Mouse (Mus musculus): ENCODE results near the gene Dcdc2b. TPM values are rescaled to one million over a fixed set of nuclear protein-coding genes. Genes with fewer than 3 reads are reported as not detected.

The Dcdc2b gene
- polyA plus RNA-seq, 1 experiment from 2014 or later, result 1.1 TPM

- no peak for ATAC-seq
- 48% methylated on average over 1 of the region's 1 CpGs for WGBS
- Histone ChIP-seq H3K4me1 (replicated peaks) (peaks cover 5% of the 10 kb centered on the region; the same call in 1 of the 2 replicates), H3K27ac (no peak overlapping the region), H3K4me3 (replicated peaks) (no peak overlapping the region), H3K4me2 (replicated peaks) (no peak overlapping the region), H3K9me3 (no peaks in the 10 kb centered on the region), H3K9ac (no peak overlapping the region), H3K27me3 (replicated peaks) (no peaks in the 10 kb centered on the region), H3K36me3 (peaks cover 8% of the 10 kb centered on the region)
Observed at GRCm38 (mm10) chr4:129586943-129587342, 27.1 kb downstream of the Dcdc2b start.

GRCm38 (mm10) chr4:129585773-129586172 is 28.3 kb downstream of the Dcdc2b start:
- Histone ChIP-seq H3K9ac (0 out of 2 replicates have a peak overlapping the region, but pooled peaks have one; percentile 39), H3K4me3 (replicated peaks) (no peak overlapping the region)

GRCm38 (mm10) chr4:129584884-129585608 is 29.0 kb downstream of the Dcdc2b start:
- Histone ChIP-seq H3K4me1 (replicated peaks) (peaks cover 5% of the 10 kb centered on the region; the same call in 1 of the 2 replicates), H3K4me3 (replicated peaks) (peak overlapping the region; percentile 47), H3K27ac (peak overlapping the region; percentile 68), H3K36me3 (no peaks in the 10 kb centered on the region), H3K9ac (peak overlapping the region; percentile 39), H3K27me3 (replicated peaks) (no peaks in the 10 kb centered on the region), H3K9me3 (no peaks in the 10 kb centered on the region), H3K4me2 (replicated peaks) (peak overlapping the region; percentile 85)
- 2% methylated on average over 36 of the region's 36 CpGs for WGBS
- ATAC-seq, result peak; percentile 83

More at GRCm38 (mm10) chr4:129585773-129586172, 28.3 kb downstream of the Dcdc2b start:
- WGBS, result 80% methylated on average over 9 of the region's 9 CpGs
- Histone ChIP-seq H3K36me3 (no peaks in the 10 kb centered on the region), H3K9me3 (no peaks in the 10 kb centered on the region), H3K4me2 (replicated peaks) (peak overlapping the region; percentile 85), H3K27ac (no peak overlapping the region), H3K27me3 (replicated peaks) (no peaks in the 10 kb centered on the region), H3K4me1 (replicated peaks) (peaks cover 5% of the 10 kb centered on the region; the same call in 1 of the 2 replicates)
- peak; percentile 1; the same call in 1 of the 2 replicates for ATAC-seq

GRCm38 (mm10) chr4:129584370-129584769 is 29.7 kb downstream of the Dcdc2b start:
- H3K9ac ChIP-seq, result peak overlapping the region; percentile 39
- no peak for ATAC-seq
- 71% methylated on average over 1 of the region's 1 CpGs for WGBS
- H3K36me3 ChIP-seq, result no peaks in the 10 kb centered on the region
- H3K4me3 ChIP-seq (replicated peaks), result no peak overlapping the region; the same call in 1 of the 2 replicates
- H3K27ac ChIP-seq, result no peak overlapping the region; the same call in 1 of the 2 replicates
- no peaks in the 10 kb centered on the region for H3K27me3 ChIP-seq (replicated peaks)
- H3K9me3 ChIP-seq, result no peaks in the 10 kb centered on the region
- peak overlapping the region; percentile 85 for H3K4me2 ChIP-seq (replicated peaks)
- peaks cover 5% of the 10 kb centered on the region; the same call in 1 of the 2 replicates for H3K4me1 ChIP-seq (replicated peaks)

DNA sequence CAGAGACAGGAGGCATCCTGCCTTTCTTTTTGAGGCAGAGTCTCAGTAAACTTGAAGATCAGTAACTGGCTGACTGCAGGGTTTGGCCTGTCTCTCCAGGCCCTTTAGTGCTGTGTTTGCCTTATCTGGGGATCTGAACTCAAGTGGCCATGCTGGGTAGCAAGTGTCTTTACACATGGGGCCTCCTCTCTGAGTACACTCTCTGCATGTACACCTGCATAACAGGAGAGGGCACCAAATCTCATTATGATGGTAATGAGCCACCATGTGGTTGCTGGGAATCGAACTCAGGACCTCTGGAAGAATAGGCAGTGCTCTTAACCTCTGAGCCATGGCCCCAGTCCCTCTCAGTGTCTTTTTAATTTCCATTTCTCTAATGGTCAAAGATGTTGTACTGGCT is 31.8 kb downstream of the Dcdc2b start:
- no peak for ATAC-seq
- H3K27ac ChIP-seq, result no peak overlapping the region
- H3K9me3 ChIP-seq, result no peaks in the 10 kb centered on the region
- H3K4me3 ChIP-seq (replicated peaks), result no peak overlapping the region
- H3K4me2 ChIP-seq (replicated peaks), result no peak overlapping the region
- no peaks in the 10 kb centered on the region for H3K36me3 ChIP-seq
- H3K9ac ChIP-seq, result no peak overlapping the region
- peaks cover 5% of the 10 kb centered on the region; the same call in 1 of the 2 replicates for H3K4me1 ChIP-seq (replicated peaks)
- 86% methylated on average over 1 of the region's 1 CpGs for WGBS
- no peaks in the 10 kb centered on the region for H3K27me3 ChIP-seq (replicated peaks)

- Histone ChIP-seq H3K4me3 (replicated peaks) (no peak overlapping the region), H3K4me2 (replicated peaks) (no peak overlapping the region), H3K27me3 (replicated peaks) (no peaks in the 10 kb centered on the region), H3K36me3 (no peaks in the 10 kb centered on the region), H3K4me1 (replicated peaks) (peaks cover 8% of the 10 kb centered on the region; the same call in 1 of the 2 replicates), H3K27ac (no peak overlapping the region), H3K9ac (no peak overlapping the region), H3K9me3 (no peaks in the 10 kb centered on the region)
- WGBS, result 54% methylated on average over 7 of the region's 7 CpGs
- no peak for ATAC-seq
Observed at GRCm38 (mm10) chr4:129580347-129580746, 33.7 kb downstream of the Dcdc2b start.

DNA sequence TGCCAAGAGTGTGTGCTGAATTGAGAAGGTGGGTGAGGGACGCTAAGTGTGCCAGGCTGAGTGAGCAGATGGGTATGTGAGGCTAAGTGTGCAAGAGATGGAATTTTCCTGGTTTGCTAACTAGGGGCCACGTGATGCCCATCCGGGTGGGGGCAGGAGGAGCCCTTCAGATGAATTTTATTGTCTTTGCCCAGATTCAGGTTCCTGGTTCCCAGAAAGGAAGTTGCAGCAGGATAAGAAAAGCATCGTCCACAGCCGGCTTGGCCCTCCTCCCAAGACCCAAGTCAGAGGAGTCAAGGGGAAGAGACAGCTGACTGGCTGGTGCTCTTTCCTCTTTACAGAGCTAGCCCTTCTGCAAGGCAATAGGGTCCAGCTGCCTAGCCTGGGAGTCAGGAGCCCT is 35.6 kb downstream of the Dcdc2b start, which contains the start of gene Fam167b:
TSS of gene Fam167b (minus strand) at position 84 of the 400 bp plus-strand sequence.
- Histone ChIP-seq H3K4me3 (replicated peaks) (no peak within 1 kb of the TSS), H3K9me3 (no peaks in the 10 kb centered on the region), H3K27me3 (replicated peaks) (no peaks in the 10 kb centered on the region), H3K4me1 (replicated peaks) (0 out of 2 replicates have a peak, but pooled peaks cover 3% of the 10 kb centered on the region), H3K36me3 (no peaks in the 10 kb centered on the region), H3K4me2 (replicated peaks) (no peak within 1 kb of the TSS), H3K9ac (no peak within 1 kb of the TSS), H3K27ac (no peak within 1 kb of the TSS)
- 87% methylated on average over 5 of the region's 5 CpGs for WGBS
- no peak for ATAC-seq

DNA sequence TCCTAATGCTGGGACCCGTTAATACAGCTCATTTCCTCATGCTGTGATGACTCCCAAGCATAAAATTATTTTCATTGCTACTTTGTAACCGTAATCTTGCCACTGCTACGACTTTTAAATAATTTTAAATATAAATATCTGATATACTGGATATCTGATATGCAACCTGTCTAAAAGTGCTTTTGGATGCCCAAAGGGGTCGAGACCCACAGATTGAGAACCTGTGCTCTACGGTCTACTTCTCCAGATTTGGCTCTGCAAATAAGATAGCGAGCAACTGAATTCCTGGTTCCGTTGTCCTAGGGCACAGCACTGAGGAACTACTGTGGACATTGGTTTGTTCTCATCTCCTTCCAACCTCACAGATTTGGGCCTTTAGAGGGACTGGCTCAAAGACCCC is 36.4 kb downstream of the Dcdc2b start:
- Histone ChIP-seq H3K27ac (no peak overlapping the region), H3K9ac (no peak overlapping the region), H3K4me2 (replicated peaks) (no peak overlapping the region)

DNA sequence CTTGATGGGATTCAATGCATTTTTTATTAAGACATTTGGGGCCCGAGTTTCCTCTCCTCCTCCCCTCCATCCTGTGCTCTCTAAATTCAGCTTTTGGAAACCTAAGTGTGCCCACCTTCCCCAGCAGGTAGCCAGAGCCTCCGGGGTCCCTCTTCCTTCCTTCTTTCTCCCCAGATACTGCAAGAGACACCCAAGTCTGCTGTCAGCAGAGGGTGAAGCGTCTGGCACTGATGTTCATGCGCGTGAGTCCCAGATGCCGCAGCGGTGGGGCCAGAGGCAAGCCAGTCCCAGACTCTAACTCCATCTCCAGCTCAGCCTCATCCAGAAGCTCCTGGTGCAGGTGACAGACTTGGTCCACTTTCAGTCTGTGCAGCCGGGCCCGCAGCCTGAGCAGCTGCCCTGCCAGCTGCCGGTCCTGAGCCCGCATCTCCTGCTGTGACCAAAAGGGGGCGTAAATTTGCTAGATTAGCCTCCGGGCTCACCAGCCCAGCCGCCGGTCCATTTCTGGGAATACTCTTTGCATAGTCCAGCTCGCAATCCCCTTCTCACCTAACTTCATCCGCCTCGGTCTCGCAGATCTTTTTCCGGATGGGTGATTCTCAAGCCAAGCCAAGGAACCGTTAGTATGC is 37.1 kb downstream of the Dcdc2b start:
- Histone ChIP-seq H3K27me3 (replicated peaks) (no peaks in the 10 kb centered on the region), H3K4me2 (replicated peaks) (0 out of 2 replicates have a peak overlapping the region, but pooled peaks have one; percentile 2), H3K4me1 (replicated peaks) (0 out of 2 replicates have a peak, but pooled peaks cover 3% of the 10 kb centered on the region), H3K4me3 (replicated peaks) (no peak overlapping the region), H3K9ac (0 out of 2 replicates have a peak overlapping the region, but pooled peaks have one; percentile 2), H3K9me3 (no peaks in the 10 kb centered on the region), H3K27ac (no peak overlapping the region), H3K36me3 (no peaks in the 10 kb centered on the region)
- ATAC-seq, result 0 out of 2 replicates have a peak, but pooled peaks have one; percentile 25
- WGBS, result 41% methylated on average over 21 of the region's 21 CpGs

More for the DNA sequence above, 36.4 kb downstream of the Dcdc2b start:
- Histone ChIP-seq H3K36me3 (no peaks in the 10 kb centered on the region), H3K4me1 (replicated peaks) (0 out of 2 replicates have a peak, but pooled peaks cover 3% of the 10 kb centered on the region), H3K4me3 (replicated peaks) (no peak overlapping the region), H3K9me3 (no peaks in the 10 kb centered on the region), H3K27me3 (replicated peaks) (no peaks in the 10 kb centered on the region)
- WGBS, result 82% methylated on average over 7 of the region's 7 CpGs
- no peak for ATAC-seq

- H3K4me3 ChIP-seq (replicated peaks), result no peak overlapping the region
- WGBS, result 46% methylated on average over 7 of the region's 8 CpGs
- H3K9me3 ChIP-seq, result no peaks in the 10 kb centered on the region
- no peak overlapping the region for H3K9ac ChIP-seq
- no peaks in the 10 kb centered on the region for H3K36me3 ChIP-seq
- no peaks in the 10 kb centered on the region for H3K27me3 ChIP-seq (replicated peaks)
- peak; percentile 17; the same call in 1 of the 2 replicates for ATAC-seq
- H3K4me1 ChIP-seq (replicated peaks), result 0 out of 2 replicates have a peak, but pooled peaks cover 3% of the 10 kb centered on the region
- H3K4me2 ChIP-seq (replicated peaks), result no peak overlapping the region
- no peak overlapping the region for H3K27ac ChIP-seq
Observed at GRCm38 (mm10) chr4:129575171-129575844, 38.7 kb downstream of the Dcdc2b start.

DNA sequence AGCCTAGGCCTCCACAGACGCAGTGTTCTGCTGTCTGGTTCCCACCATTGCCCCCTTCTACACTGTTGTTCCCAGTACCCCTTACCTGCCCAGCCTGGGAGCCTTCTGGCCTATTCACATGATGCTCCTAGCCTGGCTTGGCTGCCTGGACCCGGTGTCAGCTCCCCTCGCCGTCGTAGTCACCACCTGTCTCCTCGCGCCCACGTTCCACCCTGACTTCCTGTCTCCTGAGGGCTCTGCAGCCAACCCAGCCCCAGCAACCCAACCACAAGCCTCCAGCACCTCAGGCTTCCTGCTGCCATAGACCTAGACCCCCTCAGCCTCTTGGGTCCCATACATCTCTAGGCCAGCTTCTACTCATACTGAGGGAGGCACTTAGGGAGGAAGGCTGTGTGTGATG is 40.6 kb downstream of the Dcdc2b start, which contains the start of gene Lck:
TSS of gene Lck (minus strand) at position 212 of the 400 bp plus-strand sequence.
- no peak within 1 kb of the TSS for H3K9ac ChIP-seq
- H3K36me3 ChIP-seq, result no peaks in the 10 kb centered on the region
- no peak within 1 kb of the TSS for H3K4me2 ChIP-seq (replicated peaks)
- H3K27ac ChIP-seq, result no peak within 1 kb of the TSS
- 84% methylated on average over 8 of the region's 8 CpGs for WGBS
- H3K9me3 ChIP-seq, result no peaks in the 10 kb centered on the region
- no peak for ATAC-seq
- H3K4me3 ChIP-seq (replicated peaks), result no peak within 1 kb of the TSS
- 0 out of 2 replicates have a peak, but pooled peaks cover 3% of the 10 kb centered on the region for H3K4me1 ChIP-seq (replicated peaks)
- H3K27me3 ChIP-seq (replicated peaks), result no peaks in the 10 kb centered on the region

DNA sequence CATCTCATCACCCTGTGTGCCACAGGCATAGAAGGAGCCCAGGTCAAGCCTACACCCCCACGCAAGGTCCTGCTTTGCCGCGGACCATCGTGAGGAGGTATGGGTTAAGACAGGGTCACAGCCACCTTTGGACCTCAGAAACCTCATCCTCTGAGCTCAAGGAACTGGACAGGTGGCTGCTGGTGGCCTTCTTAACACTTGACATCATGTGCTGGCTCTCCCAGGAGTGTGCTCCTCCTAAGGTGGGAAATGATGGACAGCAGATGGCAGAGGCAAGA is 41.0 kb downstream of the Dcdc2b start:
- no peak for ATAC-seq
- Histone ChIP-seq H3K4me2 (replicated peaks) (no peak overlapping the region), H3K27me3 (replicated peaks) (no peaks in the 10 kb centered on the region), H3K36me3 (no peaks in the 10 kb centered on the region), H3K4me1 (replicated peaks) (0 out of 2 replicates have a peak, but pooled peaks cover 3% of the 10 kb centered on the region), H3K9ac (no peak overlapping the region), H3K4me3 (replicated peaks) (no peak overlapping the region), H3K9me3 (no peaks in the 10 kb centered on the region), H3K27ac (no peak overlapping the region)
- 94% methylated on average over 4 of the region's 4 CpGs for WGBS

Data from intestine, embryonic 15.5 days (tissue).